Mouse (Mus musculus) MEL (cell line): Measurements from ENCODE around the gene Stim1. TPM values are rescaled to one million over a fixed set of nuclear protein-coding genes. Genes with fewer than 3 reads are reported as not detected.
A peak's percentile ranks its signal among the peaks of the same experiment; 100 is the strongest.

Experiments
- DNase-seq: peaks from one replicate; pipeline ENCODE4 v3.0.0; 2011; ENCODE audit warnings: low read depth, low spot score
- H3K27ac ChIP-seq: 2 replicates; pipeline ENCODE4 v1.5.1; 2012; ENCODE audit warnings: low read depth, mild to moderate bottlenecking, control low read depth, low read length, moderate library complexity; ENCODE audit not compliant: control insufficient read depth
- H3K27me3 ChIP-seq, 2 experiments: fragments of 150-350 bp in 1 of 2; sonication (generic) in 1 of 2; 2 replicates each; pipeline ENCODE4 v1.6.1; 2012; ENCODE audit warnings: low read length in 2 of 2, mild to moderate bottlenecking in 2 of 2, improper control_type of control experiment in 1 of 2, moderate library complexity in 1 of 2; ENCODE audit not compliant: insufficient read depth in 2 of 2, control insufficient read depth in 1 of 2
- H3K36me3 ChIP-seq, 2 experiments: 2 replicates each; pipeline ENCODE4 v1.6.1; 2012 to 2014; ENCODE audit warnings: low read length in 2 of 2, improper control_type of control experiment in 1 of 2, inconsistent platforms in 1 of 2, mild to moderate bottlenecking in 1 of 2; ENCODE audit not compliant: insufficient read depth in 2 of 2, control insufficient read depth in 1 of 2
- H3K4me1 ChIP-seq, 2 experiments: fragments of 150-350 bp in 1 of 2; sonication (generic) in 1 of 2; 2 replicates each; pipeline ENCODE4 v1.6.1; 2012; ENCODE audit warnings: low read length in 2 of 2, improper control_type of control experiment in 1 of 2, mild to moderate bottlenecking in 1 of 2; ENCODE audit not compliant: insufficient read depth in 2 of 2, control insufficient read depth in 1 of 2
- H3K4me3 ChIP-seq, 2 experiments: fragments of 150-350 bp in 1 of 2; sonication (generic) in 1 of 2; 2 replicates each; pipeline ENCODE4 v1.5.1; 2012; ENCODE audit warnings: low read depth in 2 of 2, low read length in 2 of 2, mild to moderate bottlenecking in 2 of 2, moderate library complexity in 2 of 2, control low read depth in 1 of 2, improper control_type of control experiment in 1 of 2; ENCODE audit not compliant: control insufficient read depth in 1 of 2, insufficient read depth in 1 of 2
- H3K79me2 ChIP-seq: 2 replicates; pipeline ENCODE4 v1.6.1; 2012; ENCODE audit warnings: mild to moderate bottlenecking, low read length, moderate library complexity; ENCODE audit not compliant: control insufficient read depth, poor library complexity, insufficient read depth
- H3K9ac ChIP-seq: 2 replicates; pipeline ENCODE4 v1.6.1; 2012; ENCODE audit warnings: low read depth, mild to moderate bottlenecking, control low read depth, low read length, moderate library complexity; ENCODE audit not compliant: control insufficient read depth, poor library complexity, severe bottlenecking
- H3K9me3 ChIP-seq: fragments of 150-350 bp; sonication (generic); replicated peaks from 2 replicates; pipeline ENCODE4 v1.6.1; 2012; ENCODE audit warnings: mild to moderate bottlenecking, low read length, improper control_type of control experiment, moderate library complexity; ENCODE audit not compliant: insufficient read depth
- CHD2 ChIP-seq: IDR thresholded peaks from 2 replicates; pipeline ENCODE4 v1.6.1; 2011; ENCODE audit warnings: low read length, improper control_type of control experiment
- HCFC1 ChIP-seq: IDR thresholded peaks from 2 replicates; pipeline ENCODE4 v1.6.1; 2012; ENCODE audit warnings: low read depth, mild to moderate bottlenecking, inconsistent platforms, low read length, improper control_type of control experiment, moderate library complexity
- MAX ChIP-seq: IDR thresholded peaks from 2 replicates; pipeline ENCODE4 v1.6.1; 2011; ENCODE audit warnings: low read length, improper control_type of control experiment
- MXI1 ChIP-seq: IDR thresholded peaks from 2 replicates; pipeline ENCODE4 v1.6.1; 2011; ENCODE audit warnings: mild to moderate bottlenecking, low read depth, low read length, improper control_type of control experiment
- MYB ChIP-seq: IDR thresholded peaks from 2 replicates; pipeline ENCODE4 v1.6.1; 2011; ENCODE audit warnings: mild to moderate bottlenecking, low read depth, low read length, improper control_type of control experiment
- NELFE ChIP-seq: IDR thresholded peaks from 2 replicates; pipeline ENCODE4 v1.6.1; 2011; ENCODE audit warnings: low read depth, low read length, improper control_type of control experiment
- NRF1 ChIP-seq: IDR thresholded peaks from 2 replicates; pipeline ENCODE4 v1.6.1; 2014; ENCODE audit warnings: low read depth, mild to moderate bottlenecking, inconsistent platforms, low read length, improper control_type of control experiment, moderate library complexity; ENCODE audit not compliant: poor library complexity, insufficient read depth, severe bottlenecking
- POLR2A ChIP-seq, 2 experiments: IDR thresholded peaks; 2 replicates each; pipeline ENCODE4 v1.6.1; 2011 to 2012; ENCODE audit warnings: low read length in 2 of 2, mild to moderate bottlenecking in 2 of 2, control low read depth in 1 of 2, improper control_type of control experiment in 1 of 2, low read depth in 1 of 2, moderate library complexity in 1 of 2; ENCODE audit not compliant: control insufficient read depth in 1 of 2, insufficient read depth in 1 of 2, poor library complexity in 1 of 2
- SIN3A ChIP-seq: IDR thresholded peaks from 2 replicates; pipeline ENCODE4 v1.6.1; 2012; ENCODE audit warnings: low read length, improper control_type of control experiment, inconsistent platforms
- TAL1 ChIP-seq: IDR thresholded peaks from 2 replicates; pipeline ENCODE4 v1.6.1; 2012; ENCODE audit warnings: mild to moderate bottlenecking, inconsistent platforms, low read length, moderate library complexity, mixed read lengths
- TBP ChIP-seq: IDR thresholded peaks from 2 replicates; pipeline ENCODE4 v1.8.0; 2011; ENCODE audit warnings: low read depth, low read length, improper control_type of control experiment
- ZKSCAN1 ChIP-seq: IDR thresholded peaks from 2 replicates; pipeline ENCODE4 v1.6.1; 2012; ENCODE audit warnings: low read depth, mild to moderate bottlenecking, inconsistent platforms, low read length, improper control_type of control experiment, moderate library complexity
- polyA plus RNA-seq, 2 experiments: library from polyadenylated mRNA; stranded (reverse) in 1 of 2; unstranded in 1 of 2; fragments of >175 nt in 1 of 2; fragments of >200 nt in 1 of 2; gene quantifications; 2 replicates each; pipeline versions ENCODE4 v1.2.1 to v1.2.4; 2012; ENCODE audit warnings: low replicate concordance in 2 of 2, low read depth in 1 of 2; ENCODE audit not compliant: insufficient read length in 2 of 2, insufficient read depth in 1 of 2, missing spikeins in 1 of 2
- total RNA-seq: library from RNA; depleted of rRNA; stranded (reverse); fragments of 300-350 nt; gene quantifications from 2 replicates; pipeline ENCODE4 v1.2.3, GENCODE M21; 2012

The Stim1 gene
- total and polyA plus RNA-seq, 3 experiments = 26.1 to 65.0 TPM; not detected in 1

GRCm38 (mm10) chr7:102337898-102338297 lies 70.3 kb downstream of the Stim1 start:
- Histone ChIP-seq H3K79me2 (peaks cover 2% of the 10 kb centered on the region; the same call in 1 of the 2 replicates), H3K27me3 (no peaks in the 10 kb centered on the region), H3K4me3 (no peak overlapping the region), H3K9ac (no peak overlapping the region), H3K27ac (no peak overlapping the region), H3K4me1 (peaks cover 3 to 4% of the 10 kb centered on the region in 2 experiments; a peak in 3 of 4 replicates), H3K9me3 (no peaks in the 10 kb centered on the region), H3K36me3 (peaks cover 0 to 16% of the 10 kb centered on the region in 2 experiments; a peak in 3 of 4 replicates)
- peak; percentile 28 for DNase-seq
- 0 out of 2 replicates have a peak, but pooled peaks have one; percentile 35 for TF ChIP-seq SIN3A
- TF ChIP-seq POLR2A (IDR thresholded peaks at IDR 0.05; ENCODE audit: control insufficient read depth in 1 of 2, insufficient read depth in 1 of 2, low read depth in 1 of 2, low read length in 2 of 2, poor library complexity in 1 of 2) = no peak
- TF ChIP-seq MXI1 = peak; percentile 74
- no peak for TF ChIP-seq NRF1

- no peak overlapping the region for H3K27ac ChIP-seq
- no peak overlapping the region for H3K4me3 ChIP-seq
- no peak for DNase-seq
- H3K9ac ChIP-seq = no peak overlapping the region
- peaks cover 2% of the 10 kb centered on the region; the same call in 1 of the 2 replicates for H3K79me2 ChIP-seq
- no peaks in the 10 kb centered on the region for H3K27me3 ChIP-seq
- no peaks in the 10 kb centered on the region; a peak in 1 of 4 replicates for H3K4me1 ChIP-seq
- peaks cover 0 to 13% of the 10 kb centered on the region in 2 experiments; a peak in 3 of 4 replicates for H3K36me3 ChIP-seq
- no peaks in the 10 kb centered on the region for H3K9me3 ChIP-seq
- TF ChIP-seq ZKSCAN1 (no peak), MYB (no peak), CHD2 (no peak), TAL1 (no peak)
- TF ChIP-seq, all 39 proteins: peak for 0
Measured at GRCm38 (mm10) chr7:102338956-102339355, 71.3 kb downstream of the Stim1 start.

- Histone ChIP-seq H3K79me2 (no peaks in the 10 kb centered on the region; the same call in 1 of the 2 replicates), H3K36me3 (no peaks in the 10 kb centered on the region), H3K4me1 (no peaks in the 10 kb centered on the region), H3K27ac (no peak overlapping the region), H3K9ac (no peak overlapping the region), H3K9me3 (no peaks in the 10 kb centered on the region), H3K27me3 (no peaks in the 10 kb centered on the region), H3K4me3 (no peak overlapping the region)
- no peak for DNase-seq
- no peak for TF ChIP-seq MAX
- no peak for TF ChIP-seq NRF1
- no peak for TF ChIP-seq TBP
- no peak for TF ChIP-seq NELFE
- TF ChIP-seq HCFC1 = no peak
Measured at GRCm38 (mm10) chr7:102345893-102346292, 78.3 kb downstream of the Stim1 start.
